Mouse (Mus musculus) kidney, postnatal 36 days (tissue): ENCODE results near the gene Smc5.
A peak's percentile ranks its signal among the peaks of the same experiment; 100 is the strongest.

ENCODE experiments used
- DNase-seq, 2 experiments: peaks; one replicate each; pipeline ENCODE4 v3.0.0; 2021 to 2022; ENCODE audit warnings: mixed read lengths in 2 of 2

The Smc5 gene

DNA sequence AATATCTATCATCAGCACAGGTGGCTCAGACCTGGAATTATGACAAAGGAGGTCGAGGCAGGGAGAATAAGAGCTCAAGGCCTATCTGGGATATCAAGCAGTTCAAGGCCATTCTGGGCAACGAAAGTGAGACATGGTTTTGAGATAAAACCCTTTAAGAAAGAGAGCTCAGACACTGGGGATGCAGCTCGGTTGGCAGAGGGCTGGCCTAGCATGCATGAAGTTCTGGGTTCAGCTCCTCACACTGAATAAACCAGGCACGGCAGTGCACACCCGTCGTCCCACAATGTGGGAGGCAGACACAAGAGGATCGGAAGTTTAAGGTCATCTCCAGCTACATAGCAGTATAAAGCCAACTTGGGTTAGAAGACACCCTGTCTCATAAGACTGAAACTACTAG lies 84.7 kb downstream of the Smc5 start:
- DNase-seq = no peak

GRCm38 (mm10) chr19:23187732-23188131 lies 86.0 kb downstream of the Smc5 start:
- DNase-seq = no peak

GRCm38 (mm10) chr19:23184068-23184467 lies 89.6 kb downstream of the Smc5 start:
- no peak for DNase-seq

DNA sequence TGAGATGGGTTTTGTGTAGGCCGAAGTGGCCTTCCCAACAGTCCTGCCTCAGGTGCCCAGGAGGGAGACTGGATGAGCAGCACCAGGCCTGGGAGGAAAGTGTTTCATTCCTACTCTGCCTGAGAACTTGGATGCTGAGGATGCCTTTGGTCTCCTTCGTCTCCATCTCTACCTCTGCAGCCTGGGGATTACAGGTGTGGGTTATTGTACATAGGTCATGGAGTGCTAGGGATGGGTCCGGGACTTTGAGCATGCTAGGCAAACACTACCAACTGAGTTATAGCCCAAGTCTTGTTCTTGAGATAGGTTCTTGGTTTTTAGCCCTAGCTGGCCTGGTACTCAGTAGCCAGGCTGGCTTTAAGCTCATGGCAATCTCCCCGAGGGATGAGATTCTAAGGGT lies 90.2 kb downstream of the Smc5 start:
- no peak for DNase-seq

- no peak for DNase-seq
These were observed 95.2 kb downstream of the Smc5 start for GRCm38 (mm10) chr19:23178533-23178932.

DNA sequence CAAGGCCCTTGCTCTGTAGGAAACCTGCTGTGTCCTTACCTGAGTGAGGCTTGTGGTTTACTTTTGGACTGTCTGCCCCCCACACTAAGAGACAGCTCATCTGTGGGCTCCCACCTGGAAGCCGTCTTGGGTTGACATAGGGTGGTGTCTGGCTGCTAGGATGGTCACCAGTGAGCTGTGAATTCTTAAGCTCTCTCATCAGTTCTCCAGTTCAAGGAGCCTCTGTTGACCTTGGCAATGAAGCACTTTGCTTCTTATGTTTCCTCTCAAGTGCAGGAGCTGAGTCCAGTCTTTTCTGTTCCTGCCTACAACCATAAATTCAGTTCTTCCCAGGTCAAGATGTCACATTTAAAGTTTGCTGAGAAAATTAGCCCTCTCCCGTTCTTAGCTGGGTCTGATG lies 98.2 kb downstream of the Smc5 start:
- no peak for DNase-seq

GRCm38 (mm10) chr19:23175090-23175489 lies 98.6 kb downstream of the Smc5 start:
- DNase-seq = no peak

- no peak for DNase-seq
These were observed 102.6 kb downstream of the Smc5 start for GRCm38 (mm10) chr19:23171136-23171535.

DNA sequence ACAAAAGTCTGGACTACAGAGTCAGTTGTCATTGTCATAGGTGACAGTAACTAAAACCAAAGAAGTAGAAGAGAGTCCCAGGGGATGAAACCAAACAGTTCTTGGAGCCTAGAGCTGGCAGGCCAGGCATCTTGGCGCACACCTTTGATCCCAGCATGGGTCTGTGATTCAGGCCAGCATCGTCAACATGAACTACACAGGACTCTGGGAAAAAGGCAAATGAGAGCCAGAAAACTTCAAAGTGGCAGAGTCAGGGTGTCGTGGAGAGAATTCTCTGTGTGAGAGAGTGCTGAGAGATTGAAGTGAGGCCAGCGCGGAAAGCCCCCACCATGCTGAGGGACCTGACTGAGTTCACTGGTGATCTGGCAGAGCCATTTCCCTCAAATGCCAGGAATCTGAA lies 103.2 kb downstream of the Smc5 start:
- no peak for DNase-seq

DNA sequence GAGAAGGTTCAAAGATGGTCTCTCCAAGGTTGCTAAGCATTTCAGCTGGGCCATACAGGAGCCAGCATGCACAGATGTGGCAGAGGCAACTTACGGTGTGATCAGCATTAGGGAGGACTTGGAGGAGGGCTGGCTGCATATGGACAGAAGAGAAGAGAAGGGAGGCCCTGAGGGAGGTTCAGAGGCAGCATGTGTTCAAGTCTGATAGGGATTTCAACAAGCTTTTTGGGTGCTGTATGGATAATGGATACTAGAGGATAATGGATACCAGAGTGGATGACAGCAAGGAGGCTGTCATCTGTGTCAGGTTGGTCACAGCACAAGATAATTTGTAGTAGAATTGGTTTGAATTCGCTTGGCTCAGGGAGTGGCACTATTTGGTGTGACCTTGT lies 104.0 kb downstream of the Smc5 start:
- DNase-seq = no peak

DNA sequence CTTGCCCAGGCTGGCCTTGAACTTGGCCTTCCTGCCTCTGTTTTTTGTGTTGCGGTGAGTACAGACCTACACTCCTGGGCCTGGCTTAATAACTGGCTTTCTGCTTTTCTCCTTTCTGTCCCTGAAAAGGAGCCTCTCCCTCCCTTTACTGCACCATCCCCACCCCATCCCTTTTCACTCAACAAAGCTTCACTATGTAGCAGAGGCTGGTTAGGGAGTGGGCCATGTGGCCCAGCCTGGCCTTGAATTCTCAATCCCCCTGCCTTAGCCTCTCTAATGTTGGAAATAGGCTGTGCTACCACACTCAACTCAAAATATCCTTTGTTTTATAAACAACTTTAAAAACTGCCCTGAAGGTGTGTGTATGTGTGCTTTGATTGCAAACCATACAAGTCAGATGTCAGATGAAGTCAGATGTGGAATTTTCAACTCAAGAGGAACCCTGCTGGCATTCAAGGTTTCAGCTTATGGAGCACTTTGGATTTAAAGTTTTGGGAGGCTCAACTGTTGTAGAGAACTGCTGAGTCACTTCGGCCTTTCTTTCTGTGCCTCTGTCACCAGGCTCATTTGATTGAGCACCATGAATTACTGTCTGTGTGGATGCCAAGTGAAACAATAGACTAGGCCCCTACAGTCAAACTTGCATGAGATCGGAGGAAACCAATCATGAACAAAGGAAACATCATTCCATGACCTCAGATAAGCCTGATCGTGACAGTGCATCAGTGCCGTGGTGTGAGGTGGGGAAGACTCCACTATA lies 104.6 kb downstream of the Smc5 start:
- DNase-seq = no peak

DNA sequence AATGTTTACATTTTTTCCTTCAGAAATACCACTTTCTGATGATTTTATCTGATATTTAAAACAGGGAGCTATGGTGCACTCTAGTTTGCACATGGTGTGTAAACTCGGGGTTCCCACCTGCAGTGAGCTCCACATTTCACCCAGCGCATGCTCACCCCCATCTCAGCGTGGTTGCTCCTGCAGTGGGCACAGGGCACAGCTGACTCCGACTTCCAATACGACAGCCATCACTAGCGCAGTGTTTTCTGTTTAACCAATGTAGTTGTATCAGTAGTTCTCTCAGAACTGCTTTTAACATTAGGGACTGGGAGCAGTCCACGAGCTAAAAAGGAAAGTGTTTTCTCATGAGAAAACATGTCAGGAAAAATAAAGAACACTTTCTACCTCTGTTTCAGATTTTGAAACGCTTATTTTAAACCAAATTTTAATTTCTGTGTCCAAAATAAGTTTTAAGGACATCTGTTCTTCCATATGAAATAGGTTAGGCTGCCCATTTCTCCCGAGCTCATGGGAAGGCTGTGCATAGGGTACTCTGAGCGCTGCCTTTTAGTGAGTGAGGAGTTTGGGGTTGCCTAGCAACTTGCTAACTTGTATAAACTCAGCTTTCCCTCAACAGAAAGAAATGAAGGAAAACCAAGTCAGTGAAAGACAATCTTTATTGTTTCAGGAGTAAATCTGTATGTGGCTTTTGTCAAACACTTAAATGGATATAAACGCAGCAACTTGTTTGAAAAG lies 107.0 kb downstream of the Smc5 start:
- DNase-seq = no peak

DNA sequence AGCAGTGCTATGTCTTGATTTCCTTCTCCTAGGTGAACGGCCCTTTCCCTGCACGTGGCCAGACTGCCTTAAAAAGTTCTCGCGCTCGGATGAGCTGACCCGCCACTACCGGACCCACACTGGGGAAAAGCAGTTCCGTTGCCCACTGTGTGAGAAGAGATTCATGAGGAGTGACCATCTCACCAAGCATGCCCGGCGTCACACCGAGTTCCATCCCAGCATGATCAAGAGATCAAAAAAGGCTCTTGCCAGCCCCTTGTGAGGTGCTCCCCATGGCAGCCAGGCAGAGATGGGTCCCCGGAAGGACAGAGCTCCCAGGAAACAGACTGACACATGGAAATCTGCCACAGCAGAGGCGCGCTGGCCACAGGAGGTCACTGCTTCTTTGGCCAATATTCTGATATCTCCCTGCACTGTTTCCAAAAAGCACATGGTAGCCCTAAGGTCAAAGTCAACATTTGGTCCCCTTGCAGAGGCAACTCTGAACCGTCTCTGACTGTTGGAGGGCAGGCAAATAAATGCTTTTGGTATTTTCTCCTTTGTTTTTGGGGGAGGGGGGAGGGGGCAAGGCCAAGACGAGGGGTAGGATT lies 109.0 kb downstream of the Smc5 start:
- no peak for DNase-seq

DNA sequence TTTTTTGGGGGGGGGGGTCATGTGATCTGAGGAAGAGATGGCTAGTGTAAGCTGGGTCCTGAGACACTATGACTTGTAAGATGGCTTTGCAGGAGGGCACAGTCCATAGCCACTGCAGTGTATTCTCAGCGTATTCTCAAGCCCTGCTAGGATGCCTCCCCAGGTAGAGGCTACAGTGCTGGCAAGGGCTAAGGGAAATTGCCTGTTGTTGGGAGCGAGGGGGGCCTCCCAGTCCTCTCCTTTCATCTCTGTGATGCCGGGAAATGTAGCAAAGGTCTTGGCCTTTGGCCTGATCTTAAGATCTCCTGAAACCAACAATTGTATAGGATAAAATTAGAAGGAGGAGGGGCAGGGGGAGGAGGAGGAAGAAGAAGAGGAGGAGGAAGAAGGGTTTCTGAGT lies 110.3 kb downstream of the Smc5 start:
- no peak for DNase-seq

GRCm38 (mm10) chr19:23162877-23163276 lies 110.8 kb downstream of the Smc5 start:
- DNase-seq = no peak

DNA sequence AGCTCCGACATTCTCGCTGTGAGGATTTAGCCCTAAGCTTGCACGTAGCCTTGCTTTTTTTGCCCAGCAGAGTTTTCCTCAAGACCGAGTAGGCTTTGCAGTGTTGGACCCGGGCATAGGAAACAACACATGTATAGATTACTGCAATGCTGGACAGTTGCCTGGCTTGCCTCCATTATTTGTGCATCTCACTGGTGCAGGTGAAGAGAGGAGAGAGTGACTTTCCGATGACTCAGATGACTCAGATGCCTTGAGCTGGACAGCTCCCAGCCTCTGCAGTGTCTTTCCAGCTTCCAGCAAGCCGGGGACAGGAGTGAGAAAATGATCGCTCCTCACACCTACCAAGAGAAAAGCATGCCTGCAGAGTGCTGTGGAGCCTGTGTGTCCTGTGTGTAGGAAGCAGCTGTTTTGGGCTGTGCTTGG lies 111.3 kb downstream of the Smc5 start:
- DNase-seq = peak in 1 of 2 experiments; percentile 57

- DNase-seq = peak in 1 of 2 experiments; percentile 42
These were observed 113.8 kb downstream of the Smc5 start for GRCm38 (mm10) chr19:23159780-23160395.
